Mouse (Mus musculus): ENCODE data around the gene Rgs7bp. TPM values are rescaled to one million over a fixed set of nuclear protein-coding genes. Genes with fewer than 3 reads are reported as not detected.

Rgs7bp gene
- polyA plus RNA-seq, 1 experiment: under 0.01 TPM

DNA sequence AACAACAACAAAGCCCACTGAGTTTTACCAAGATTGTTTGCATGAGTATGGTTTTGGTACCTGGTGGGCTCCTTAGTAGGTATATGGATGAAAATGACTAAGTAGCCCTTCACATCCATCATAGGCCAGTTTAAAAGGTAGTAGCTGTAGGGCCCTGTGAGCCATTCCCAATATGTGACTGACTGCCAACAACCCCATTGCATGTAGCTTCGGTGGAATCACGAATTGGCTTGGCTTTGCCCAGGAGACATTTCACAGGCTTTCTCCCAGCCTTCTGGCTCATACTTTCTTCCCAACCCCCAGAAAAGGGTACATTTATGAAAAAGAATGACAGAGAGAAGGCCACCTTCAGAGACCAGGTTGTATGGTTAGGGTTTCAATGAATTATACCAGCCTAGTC, 45.8 kb downstream of the Rgs7bp start:
- Histone ChIP-seq H3K27me3 (ENCODE audit: control insufficient read depth, insufficient read depth, insufficient read length) (no peaks in the 10 kb centered on the region), H3K4me2 (ENCODE audit: low read depth) (no peak overlapping the region), H3K4me3 (no peak overlapping the region), H3ac (ENCODE audit: control insufficient read depth, insufficient read length) (no peak overlapping the region), H3K36me3 (ENCODE audit: control insufficient read depth, insufficient read depth) (no peaks in the 10 kb centered on the region), H3K79me2 (ENCODE audit: control insufficient read depth, insufficient read depth) (no peaks in the 10 kb centered on the region)
- TF ChIP-seq E2F4 (IDR thresholded peaks at IDR 0.05; ENCODE audit: insufficient read depth) (no peak), REST (IDR thresholded peaks at IDR 0.05; ENCODE audit: insufficient read depth, insufficient read length) (no peak), USF1 (IDR thresholded peaks at IDR 0.05; ENCODE audit: low read depth) (no peak), TCF3 (IDR thresholded peaks at IDR 0.05; ENCODE audit: insufficient read length, low read depth) (no peak), MYOD1 (IDR thresholded peaks at IDR 0.05; ENCODE audit: control insufficient read depth in 1 of 3, insufficient read length in 2 of 3, low read depth in 2 of 3) (no peak), SRF (IDR thresholded peaks at IDR 0.05; ENCODE audit: control insufficient read depth, insufficient read length, low read depth) (no peak), CEBPB (IDR thresholded peaks at IDR 0.05; ENCODE audit: insufficient read depth, poor library complexity, severe bottlenecking) (no peak), TCF12 (IDR thresholded peaks at IDR 0.05; ENCODE audit: insufficient read depth, poor library complexity, severe bottlenecking) (no peak), MYOG (IDR thresholded peaks at IDR 0.05; ENCODE audit: control insufficient read depth in 1 of 3, insufficient read depth in 1 of 3, insufficient read length in 2 of 3, low read depth in 2 of 3) (no peak), POLR2A (IDR thresholded peaks at IDR 0.05; ENCODE audit: insufficient read length, low read depth) (no peak), MAX (IDR thresholded peaks at IDR 0.05; ENCODE audit: low read depth) (no peak), POLR2AphosphoS2 (IDR thresholded peaks at IDR 0.05; ENCODE audit: insufficient read length, low read depth) (no peak)

GRCm38 (mm10) chr13:105002831-105003157, 51.9 kb downstream of the Rgs7bp start:
- Histone ChIP-seq H3K4me3 (no peak overlapping the region), H3K79me2 (ENCODE audit: control insufficient read depth, insufficient read depth) (no peaks in the 10 kb centered on the region), H3ac (ENCODE audit: control insufficient read depth, insufficient read length) (no peak overlapping the region), H3K27me3 (ENCODE audit: control insufficient read depth, insufficient read depth, insufficient read length) (no peaks in the 10 kb centered on the region), H3K36me3 (ENCODE audit: control insufficient read depth, insufficient read depth) (no peaks in the 10 kb centered on the region), H3K4me2 (ENCODE audit: low read depth) (no peak overlapping the region)
- TF ChIP-seq USF1 (IDR thresholded peaks at IDR 0.05; ENCODE audit: low read depth): no peak

DNA sequence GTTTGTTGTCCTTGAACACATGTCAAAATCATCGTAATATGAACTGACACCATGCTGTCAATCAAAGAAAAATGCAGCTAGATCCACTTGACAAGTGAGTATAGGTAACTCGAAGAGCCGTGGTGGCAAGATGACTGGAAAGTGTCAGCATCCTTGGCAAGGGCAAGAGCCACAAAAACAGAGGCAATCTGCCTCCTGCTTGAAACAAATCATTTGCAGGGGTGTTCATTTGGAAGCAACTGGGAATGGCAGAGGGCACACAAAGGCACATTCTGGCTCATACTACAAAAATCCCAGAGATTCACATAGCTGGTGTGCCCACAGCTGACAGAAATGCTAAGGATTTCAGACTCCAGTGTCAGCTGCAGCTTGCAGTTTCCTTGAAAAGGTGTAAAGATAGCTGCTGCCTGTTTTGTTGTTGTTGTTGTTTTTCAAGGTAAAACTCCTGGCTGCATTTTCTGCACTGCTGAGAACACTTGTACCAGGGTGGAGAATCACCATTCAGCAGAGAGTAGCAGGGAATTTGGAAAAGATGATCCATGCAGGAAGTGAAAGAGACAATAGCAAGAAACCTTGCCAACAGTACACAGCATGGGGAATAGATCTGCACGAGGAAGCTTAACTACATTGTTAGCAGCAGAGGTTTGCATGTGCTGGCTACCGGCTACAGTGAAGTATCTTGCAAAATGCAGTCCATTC, 52.4 kb downstream of the Rgs7bp start:
- H3K27me3 ChIP-seq (ENCODE audit: control insufficient read depth, insufficient read depth, insufficient read length): no peaks in the 10 kb centered on the region
- H3K4me3 ChIP-seq: no peak overlapping the region
- no peaks in the 10 kb centered on the region for H3K36me3 ChIP-seq (ENCODE audit: control insufficient read depth, insufficient read depth)
- H3K79me2 ChIP-seq (ENCODE audit: control insufficient read depth, insufficient read depth): no peaks in the 10 kb centered on the region
- H3ac ChIP-seq (ENCODE audit: control insufficient read depth, insufficient read length): no peak overlapping the region
- no peak overlapping the region for H3K4me2 ChIP-seq (ENCODE audit: low read depth)
- TF ChIP-seq SRF (IDR thresholded peaks at IDR 0.05; ENCODE audit: control insufficient read depth, insufficient read length, low read depth) (no peak), TCF12 (IDR thresholded peaks at IDR 0.05; ENCODE audit: insufficient read depth, poor library complexity, severe bottlenecking) (no peak), REST (IDR thresholded peaks at IDR 0.05; ENCODE audit: insufficient read depth, insufficient read length) (no peak), POLR2A (IDR thresholded peaks at IDR 0.05; ENCODE audit: insufficient read length, low read depth) (no peak), TCF3 (IDR thresholded peaks at IDR 0.05; ENCODE audit: insufficient read length, low read depth) (no peak), MYOG (IDR thresholded peaks at IDR 0.05; ENCODE audit: control insufficient read depth in 1 of 3, insufficient read depth in 1 of 3, insufficient read length in 2 of 3, low read depth in 2 of 3) (no peak), MAX (IDR thresholded peaks at IDR 0.05; ENCODE audit: low read depth) (no peak)

- Histone ChIP-seq H3K36me3 (ENCODE audit: control insufficient read depth, insufficient read depth) (no peaks in the 10 kb centered on the region), H3K4me3 (no peak overlapping the region), H3K4me2 (ENCODE audit: low read depth) (no peak overlapping the region), H3K79me2 (ENCODE audit: control insufficient read depth, insufficient read depth) (no peaks in the 10 kb centered on the region), H3K27me3 (ENCODE audit: control insufficient read depth, insufficient read depth, insufficient read length) (no peaks in the 10 kb centered on the region), H3ac (ENCODE audit: control insufficient read depth, insufficient read length) (no peak overlapping the region)
- TF ChIP-seq MYOD1 (IDR thresholded peaks at IDR 0.05; ENCODE audit: control insufficient read depth in 1 of 3, insufficient read length in 2 of 3, low read depth in 2 of 3) (no peak), CEBPB (IDR thresholded peaks at IDR 0.05; ENCODE audit: insufficient read depth, poor library complexity, severe bottlenecking) (no peak), TCF3 (IDR thresholded peaks at IDR 0.05; ENCODE audit: insufficient read length, low read depth) (no peak), MAX (IDR thresholded peaks at IDR 0.05; ENCODE audit: low read depth) (no peak), POLR2AphosphoS2 (IDR thresholded peaks at IDR 0.05; ENCODE audit: insufficient read length, low read depth) (no peak), SRF (IDR thresholded peaks at IDR 0.05; ENCODE audit: control insufficient read depth, insufficient read length, low read depth) (no peak), USF1 (IDR thresholded peaks at IDR 0.05; ENCODE audit: low read depth) (no peak)
These were observed 53.0 kb downstream of the Rgs7bp start for GRCm38 (mm10) chr13:105001714-105002113.

DNA sequence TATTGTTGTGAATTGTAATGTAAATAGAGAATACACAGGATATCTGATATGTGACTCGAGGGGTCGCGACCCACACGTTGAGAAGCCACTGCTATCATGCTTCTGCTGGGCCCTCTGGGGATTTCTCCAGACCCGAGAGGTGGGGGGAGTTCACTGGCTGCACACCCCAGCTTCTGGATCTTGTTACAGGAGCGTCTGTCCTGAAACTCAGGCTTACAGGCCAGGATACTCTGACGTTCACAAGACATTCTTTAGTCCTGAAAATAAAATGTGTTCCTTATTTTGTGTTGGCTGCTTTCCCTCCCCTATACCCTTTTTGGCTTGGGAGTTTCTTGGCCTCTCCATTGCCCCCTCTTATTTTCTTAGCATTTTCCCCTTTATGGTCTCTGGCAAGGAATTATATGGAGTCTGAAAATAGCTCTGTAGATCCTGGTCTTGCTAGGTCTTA, 65.9 kb downstream of the Rgs7bp start:
- no peaks in the 10 kb centered on the region for H3K36me3 ChIP-seq (ENCODE audit: control insufficient read depth, insufficient read depth)
- no peaks in the 10 kb centered on the region for H3K79me2 ChIP-seq (ENCODE audit: control insufficient read depth, insufficient read depth)
- no peak overlapping the region for H3ac ChIP-seq (ENCODE audit: control insufficient read depth, insufficient read length)
- H3K4me3 ChIP-seq: no peak overlapping the region
- H3K27me3 ChIP-seq (ENCODE audit: control insufficient read depth, insufficient read depth, insufficient read length): no peaks in the 10 kb centered on the region
- no peak overlapping the region for H3K4me2 ChIP-seq (ENCODE audit: low read depth)
- no peak for TF ChIP-seq MYOG (IDR thresholded peaks at IDR 0.05; ENCODE audit: control insufficient read depth in 1 of 3, insufficient read depth in 1 of 3, insufficient read length in 2 of 3, low read depth in 2 of 3)
- TF ChIP-seq E2F4 (IDR thresholded peaks at IDR 0.05; ENCODE audit: insufficient read depth): no peak
- TF ChIP-seq TCF12 (IDR thresholded peaks at IDR 0.05; ENCODE audit: insufficient read depth, poor library complexity, severe bottlenecking): no peak
- no peak for TF ChIP-seq REST (IDR thresholded peaks at IDR 0.05; ENCODE audit: insufficient read depth, insufficient read length)
- TF ChIP-seq POLR2AphosphoS2 (IDR thresholded peaks at IDR 0.05; ENCODE audit: insufficient read length, low read depth): no peak
- no peak for TF ChIP-seq SRF (IDR thresholded peaks at IDR 0.05; ENCODE audit: control insufficient read depth, insufficient read length, low read depth)
- no peak for TF ChIP-seq USF1 (IDR thresholded peaks at IDR 0.05; ENCODE audit: low read depth)
- no peak for TF ChIP-seq MAX (IDR thresholded peaks at IDR 0.05; ENCODE audit: low read depth)
- no peak for TF ChIP-seq TCF3 (IDR thresholded peaks at IDR 0.05; ENCODE audit: insufficient read length, low read depth)
- TF ChIP-seq POLR2A (IDR thresholded peaks at IDR 0.05; ENCODE audit: insufficient read length, low read depth): no peak
- no peak for TF ChIP-seq MYOD1 (IDR thresholded peaks at IDR 0.05; ENCODE audit: control insufficient read depth in 1 of 3, insufficient read length in 2 of 3, low read depth in 2 of 3)
- TF ChIP-seq CEBPB (IDR thresholded peaks at IDR 0.05; ENCODE audit: insufficient read depth, poor library complexity, severe bottlenecking): no peak
